Mouse (Mus musculus) neural tube, embryonic 13.5 days (tissue): ENCODE measurements around the gene Flt3l. TPM values are rescaled to one million over a fixed set of nuclear protein-coding genes. Genes with fewer than 3 reads are reported as not detected.
"Not testable (repeated sequence)": the region's sequence is repeated elsewhere in the genome, so short reads cannot be mapped to it uniquely, and the experiment has no call there.

Experiments
- ATAC-seq: fragments of 200-750 bp; cut with Nextera tagmentation; 2 replicates; pipeline ENCODE4 v1.8.0; 2017; ENCODE audit warnings: low read depth, mild to moderate bottlenecking, moderate TSS enrichment, moderate library complexity
- H3K27ac ChIP-seq: fragments of 300-500 bp; sonication (generic); replicated peaks from 2 replicates; pipeline ENCODE4 v1.5.1; 2015; ENCODE audit warnings: moderate library complexity, mild to moderate bottlenecking, inconsistent platforms
- H3K27me3 ChIP-seq: fragments of 300-500 bp; sonication (generic); 2 replicates; pipeline ENCODE4 v1.6.1; 2015; ENCODE audit warnings: mild to moderate bottlenecking, inconsistent platforms
- H3K36me3 ChIP-seq: fragments of 300-500 bp; sonication (generic); 2 replicates; pipeline ENCODE4 v1.6.1; 2015; ENCODE audit warnings: mild to moderate bottlenecking, inconsistent platforms
- H3K4me1 ChIP-seq: fragments of 300-500 bp; sonication (generic); replicated peaks from 2 replicates; pipeline ENCODE4 v1.6.1; 2015; ENCODE audit warnings: inconsistent platforms
- H3K4me2 ChIP-seq: fragments of 300-500 bp; sonication (generic); 2 replicates; pipeline ENCODE4 v1.6.1; 2015; ENCODE audit warnings: inconsistent platforms, mild to moderate bottlenecking, moderate library complexity
- H3K4me3 ChIP-seq: fragments of 300-500 bp; sonication (generic); 2 replicates; pipeline ENCODE4 v1.5.1; 2015; ENCODE audit warnings: mild to moderate bottlenecking, inconsistent platforms
- H3K9ac ChIP-seq: fragments of 300-500 bp; sonication (generic); 2 replicates; pipeline ENCODE4 v1.6.1; 2015; ENCODE audit warnings: moderate library complexity, mild to moderate bottlenecking, inconsistent platforms
- H3K9me3 ChIP-seq: fragments of 300-500 bp; sonication (generic); 2 replicates; pipeline ENCODE4 v1.6.1; 2016; ENCODE audit warnings: inconsistent platforms
- WGBS: fragments of 180-500 bp; shearing (Covaris S2); methylation state at CpG from one replicate; pipeline ENCODE4 v1.1.7; 2015; 5-methylcytosine and 5-hydroxymethylcytosine counted together
- polyA plus RNA-seq: library from polyadenylated mRNA; unstranded; fragments of >200 nt; fragmentation: Nextera tagmentation; extraction: Ambion mirVana; gene quantifications from 2 replicates; pipeline ENCODE4 v1.2.1, GENCODE M21; 2015

Flt3l gene
- polyA plus RNA-seq, 1 experiment from 2014 or later = 1.5 TPM

GRCm38 (mm10) chr7:45153052-45153451 is 16.8 kb upstream of the Flt3l start:
- not testable (repeated sequence) for ATAC-seq, H3K27me3 ChIP-seq, H3K9ac ChIP-seq, H3K27ac ChIP-seq, H3K9me3 ChIP-seq, H3K36me3 ChIP-seq
- peak overlapping the region; percentile 63; the same call in 1 of the 2 replicates for H3K4me3 ChIP-seq
- WGBS = 94% methylated on average over 2 of the region's 2 CpGs
- H3K4me1 ChIP-seq = peaks cover 30% of the 10 kb centered on the region
- H3K4me2 ChIP-seq = peak overlapping the region; percentile 81; the same call in 1 of the 2 replicates

DNA sequence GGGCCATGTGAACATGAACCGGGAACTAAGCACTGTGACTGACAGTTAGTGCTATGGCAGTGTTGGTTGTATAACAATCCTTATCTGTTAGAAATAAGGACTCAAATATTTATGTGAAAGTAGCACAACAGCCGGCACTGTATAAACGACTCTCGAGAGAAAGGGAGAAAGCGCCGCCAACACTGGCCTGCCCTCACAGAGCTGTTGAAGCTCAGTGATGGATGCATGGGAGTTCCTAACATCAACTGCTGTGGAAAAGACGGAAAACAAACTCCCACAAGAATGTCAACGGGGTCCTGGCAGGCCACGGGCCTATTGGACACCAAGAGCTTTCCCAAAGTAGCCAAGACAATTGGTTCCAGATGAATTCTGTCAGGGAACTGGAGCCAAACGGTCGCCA is 15.1 kb upstream of the Flt3l start:
- WGBS = 58% methylated on average over 11 of the region's 11 CpGs
- no peak for ATAC-seq
- H3K36me3 ChIP-seq = 0 out of 2 replicates have a peak, but pooled peaks cover 6% of the 10 kb centered on the region

DNA sequence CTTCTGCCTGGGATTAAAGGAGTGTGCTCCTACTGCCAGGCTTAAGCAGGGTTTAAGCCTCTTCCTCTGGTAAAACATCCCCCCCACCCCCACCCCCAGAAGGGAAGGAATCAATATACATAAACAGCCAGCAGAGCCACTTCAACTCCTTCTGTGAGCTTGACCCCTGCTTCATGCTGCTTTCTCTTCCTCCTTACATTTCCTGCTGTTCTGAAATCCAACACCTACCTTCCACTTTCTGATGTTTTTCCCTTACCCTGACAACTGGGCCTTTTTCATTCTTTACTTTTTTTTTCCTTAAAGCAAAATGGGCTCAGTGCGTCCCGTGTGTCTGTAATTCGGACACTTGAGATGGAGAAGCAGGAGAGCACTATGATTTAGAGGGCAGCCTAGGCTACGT is 14.1 kb upstream of the Flt3l start:
- Histone ChIP-seq H3K4me3 (no peak overlapping the region), H3K27ac (no peak overlapping the region), H3K4me2 (no peak overlapping the region), H3K9me3 (no peaks in the 10 kb centered on the region), H3K4me1 (peaks cover 25% of the 10 kb centered on the region), H3K27me3 (no peaks in the 10 kb centered on the region), H3K36me3 (peaks cover 11% of the 10 kb centered on the region; the same call in 1 of the 2 replicates), H3K9ac (no peak overlapping the region)
- ATAC-seq = no peak
- WGBS = 79% methylated on average over 4 of the region's 4 CpGs

More for the DNA sequence above, 15.1 kb upstream of the Flt3l start:
- Histone ChIP-seq H3K9ac (no peak overlapping the region), H3K4me3 (no peak overlapping the region), H3K27me3 (no peaks in the 10 kb centered on the region), H3K27ac (no peak overlapping the region), H3K9me3 (no peaks in the 10 kb centered on the region), H3K4me2 (no peak overlapping the region), H3K4me1 (peaks cover 30% of the 10 kb centered on the region)

DNA sequence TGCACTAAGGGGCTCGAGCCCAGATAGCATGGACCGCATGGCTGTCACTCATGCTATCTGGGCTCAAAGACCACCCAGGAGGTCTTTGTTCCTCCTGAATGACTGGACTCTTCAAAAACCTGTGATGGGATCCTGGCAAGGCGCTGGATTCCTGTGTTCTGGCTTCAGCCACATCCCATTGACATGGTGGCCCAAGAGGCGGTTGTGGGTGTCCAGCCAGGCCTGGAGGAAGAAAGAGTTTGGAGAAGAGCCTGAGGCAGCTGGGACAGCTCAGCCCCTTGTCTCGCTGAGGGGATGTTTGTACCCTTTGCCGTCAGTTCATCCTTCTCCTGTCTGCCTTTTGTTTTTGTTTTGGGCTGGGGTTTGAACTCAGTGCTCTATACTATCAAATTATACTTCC is 13.3 kb upstream of the Flt3l start:
- peak overlapping the region; percentile 31; the same call in 1 of the 2 replicates for H3K9ac ChIP-seq
- 31% methylated on average over 6 of the region's 6 CpGs for WGBS
- H3K4me1 ChIP-seq = peaks cover 18% of the 10 kb centered on the region
- H3K9me3 ChIP-seq = no peaks in the 10 kb centered on the region
- no peak overlapping the region for H3K4me3 ChIP-seq
- H3K36me3 ChIP-seq = peaks cover 19% of the 10 kb centered on the region; the same call in 1 of the 2 replicates
- H3K27me3 ChIP-seq = no peaks in the 10 kb centered on the region
- H3K4me2 ChIP-seq = no peak overlapping the region
- no peak overlapping the region for H3K27ac ChIP-seq
- ATAC-seq = no peak

DNA sequence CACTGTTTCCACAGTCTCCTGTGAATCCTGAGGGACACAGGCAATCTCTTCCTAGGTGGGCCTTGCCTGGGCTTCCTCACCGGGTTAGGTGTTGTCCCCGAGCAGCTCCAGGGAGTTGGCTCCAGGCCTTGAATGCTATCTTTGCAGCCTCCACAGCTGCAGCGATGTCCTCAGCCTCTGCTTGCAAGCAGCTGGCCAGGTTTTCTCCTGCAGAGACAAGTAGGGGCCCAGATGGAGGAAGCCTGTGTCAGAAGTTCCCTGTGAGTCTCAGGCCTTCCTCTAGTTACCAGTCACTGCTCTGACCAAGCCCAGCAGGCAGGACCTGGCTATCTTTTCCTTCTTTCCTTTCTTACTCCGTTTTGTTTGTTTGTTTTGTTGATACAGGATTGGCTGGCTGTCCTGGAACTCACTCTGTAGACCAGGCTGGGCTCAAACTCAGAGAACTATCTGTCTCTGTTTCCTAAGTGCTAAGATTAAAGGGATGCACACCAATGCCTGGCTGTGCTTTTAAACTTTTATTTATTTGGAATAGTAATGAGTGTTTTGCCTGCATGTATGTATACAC is 12.4 kb upstream of the Flt3l start:
- no peaks in the 10 kb centered on the region for H3K9me3 ChIP-seq
- no peak for ATAC-seq
- H3K27ac ChIP-seq = no peak overlapping the region
- no peak overlapping the region for H3K9ac ChIP-seq
- no peaks in the 10 kb centered on the region for H3K27me3 ChIP-seq
- H3K4me1 ChIP-seq = peaks cover 16% of the 10 kb centered on the region
- peaks cover 27% of the 10 kb centered on the region for H3K36me3 ChIP-seq
- 67% methylated on average over 4 of the region's 4 CpGs for WGBS
- no peak overlapping the region for H3K4me2 ChIP-seq
- no peak overlapping the region for H3K4me3 ChIP-seq

DNA sequence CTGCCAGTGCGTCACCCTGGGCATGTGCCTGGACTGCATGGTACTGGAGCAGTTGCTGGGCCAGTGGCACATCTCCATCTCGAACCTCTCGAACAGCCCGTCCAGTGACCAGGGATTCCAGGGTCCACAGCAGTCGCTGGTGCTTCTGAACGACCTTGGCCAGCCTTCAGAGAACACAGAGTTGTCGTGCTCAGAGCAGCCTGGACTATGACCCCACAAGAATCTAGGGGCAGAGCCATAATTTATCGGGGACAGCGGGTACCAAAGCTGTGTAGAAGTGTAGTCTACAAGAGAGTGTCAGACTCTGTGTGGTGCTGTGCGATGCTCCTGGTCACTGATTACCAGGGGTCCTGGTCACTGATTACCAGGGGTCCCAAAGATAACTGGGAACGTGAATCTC is 11.7 kb upstream of the Flt3l start:
- H3K27me3 ChIP-seq = no peaks in the 10 kb centered on the region
- 88% methylated on average over 11 of the region's 11 CpGs for WGBS
- no peaks in the 10 kb centered on the region for H3K9me3 ChIP-seq

GRCm38 (mm10) chr7:45147267-45147666 is 11.0 kb upstream of the Flt3l start:
- Histone ChIP-seq H3K9me3 (no peaks in the 10 kb centered on the region), H3K4me3 (no peak overlapping the region), H3K4me2 (no peak overlapping the region), H3K27ac (no peak overlapping the region), H3K4me1 (peaks cover 12% of the 10 kb centered on the region; the same call in 1 of the 2 replicates), H3K27me3 (no peaks in the 10 kb centered on the region), H3K9ac (no peak overlapping the region), H3K36me3 (peaks cover 36% of the 10 kb centered on the region)
- ATAC-seq = no peak
- 94% methylated on average over 11 of the region's 11 CpGs for WGBS

More for the DNA sequence above, 11.7 kb upstream of the Flt3l start:
- Histone ChIP-seq H3K27ac (no peak overlapping the region), H3K4me3 (no peak overlapping the region), H3K4me2 (no peak overlapping the region), H3K36me3 (peaks cover 30% of the 10 kb centered on the region), H3K4me1 (peaks cover 12% of the 10 kb centered on the region; the same call in 1 of the 2 replicates), H3K9ac (no peak overlapping the region)
- ATAC-seq = no peak

- Histone ChIP-seq H3K9ac (no peak overlapping the region), H3K27ac (no peak overlapping the region), H3K36me3 (peaks cover 43% of the 10 kb centered on the region), H3K4me1 (0 out of 2 replicates have a peak, but pooled peaks cover 2% of the 10 kb centered on the region), H3K4me2 (no peak overlapping the region), H3K27me3 (no peaks in the 10 kb centered on the region), H3K4me3 (no peak overlapping the region), H3K9me3 (no peaks in the 10 kb centered on the region)
- ATAC-seq = no peak
- WGBS = 96% methylated on average over 8 of the region's 8 CpGs
These were observed 9.2 kb upstream of the Flt3l start for GRCm38 (mm10) chr7:45145460-45145859.

- Histone ChIP-seq H3K27me3 (no peaks in the 10 kb centered on the region), H3K4me3 (no peak overlapping the region), H3K9ac (0 out of 2 replicates have a peak overlapping the region, but pooled peaks have one; percentile 8), H3K4me2 (no peak overlapping the region), H3K9me3 (no peaks in the 10 kb centered on the region), H3K27ac (no peak overlapping the region), H3K4me1 (no peaks in the 10 kb centered on the region), H3K36me3 (peaks cover 43% of the 10 kb centered on the region)
- no peak for ATAC-seq
- WGBS = 84% methylated on average over 13 of the region's 13 CpGs
These were observed 8.3 kb upstream of the Flt3l start for GRCm38 (mm10) chr7:45144368-45145174.

DNA sequence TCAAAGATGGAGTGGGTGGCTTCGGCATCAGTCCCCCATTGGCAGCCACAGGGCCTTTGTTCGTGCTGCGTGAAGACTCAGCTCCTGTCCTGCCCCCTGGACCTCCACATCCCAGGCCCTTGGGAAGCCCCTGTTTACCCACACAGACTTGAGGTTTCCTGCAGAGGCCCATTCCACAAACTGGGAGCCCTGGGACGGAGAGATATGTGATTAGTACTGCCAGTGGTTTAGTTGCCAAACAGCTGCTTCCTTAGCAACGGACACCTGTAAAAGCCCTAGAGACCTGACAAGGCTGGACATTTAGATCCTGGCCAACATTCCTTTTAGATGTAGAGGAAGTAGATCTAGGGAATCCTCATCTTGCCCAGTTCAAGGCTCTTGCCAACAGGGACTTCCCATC is 5.7 kb upstream of the Flt3l start:
- Histone ChIP-seq H3K4me1 (no peaks in the 10 kb centered on the region), H3K4me2 (no peak overlapping the region), H3K27me3 (peaks cover 14% of the 10 kb centered on the region), H3K36me3 (peaks cover 37% of the 10 kb centered on the region), H3K9me3 (no peaks in the 10 kb centered on the region), H3K9ac (no peak overlapping the region), H3K27ac (no peak overlapping the region), H3K4me3 (no peak overlapping the region)
- no peak for ATAC-seq
- 94% methylated on average over 5 of the region's 5 CpGs for WGBS

- Histone ChIP-seq H3K27me3 (peaks cover 15% of the 10 kb centered on the region), H3K4me1 (0 out of 2 replicates have a peak, but pooled peaks cover 4% of the 10 kb centered on the region), H3K9me3 (no peaks in the 10 kb centered on the region), H3K4me3 (no peak overlapping the region), H3K27ac (no peak overlapping the region), H3K9ac (no peak overlapping the region), H3K4me2 (no peak overlapping the region), H3K36me3 (peaks cover 37% of the 10 kb centered on the region)
- 89% methylated on average over 3 of the region's 3 CpGs for WGBS
- no peak for ATAC-seq
These were observed 5.1 kb upstream of the Flt3l start for GRCm38 (mm10) chr7:45141319-45141718.

- peaks cover 11% of the 10 kb centered on the region; the same call in 1 of the 2 replicates for H3K4me1 ChIP-seq
- H3K36me3 ChIP-seq = peaks cover 30% of the 10 kb centered on the region
- no peak overlapping the region for H3K4me3 ChIP-seq
- ATAC-seq = no peak
- H3K27me3 ChIP-seq = peaks cover 22% of the 10 kb centered on the region
- H3K9ac ChIP-seq = no peak overlapping the region
- no peak overlapping the region for H3K27ac ChIP-seq
- 82% methylated on average over 8 of the region's 8 CpGs for WGBS
- H3K9me3 ChIP-seq = no peaks in the 10 kb centered on the region
- no peak overlapping the region for H3K4me2 ChIP-seq
These were observed 3.9 kb upstream of the Flt3l start for GRCm38 (mm10) chr7:45139904-45140723.
